Mouse (Mus musculus) Patski (cell line): ENCODE measurements around the gene Irx2. TPM values are rescaled to one million over a fixed set of nuclear protein-coding genes. Genes with fewer than 3 reads are reported as not detected.
A peak's percentile ranks its signal among the peaks of the same experiment; 100 is the strongest.

Source experiments
- ATAC-seq: fragments of 100-300 bp; one replicate; pipeline ENCODE4 v1.8.0; 2021
- CTCF ChIA-PET: fragments of 350-600 bp; sonication (Branson Sonifier 250); formaldehyde crosslinking; loops from one replicate; lab custom pipeline; 2022; ENCODE audit warnings: inconsistent platforms; lab: Charles Lee
- POLR2A ChIA-PET: fragments of 350-600 bp; sonication (Branson Sonifier 250); formaldehyde crosslinking; loops from one replicate; lab custom pipeline; 2022; ENCODE audit warnings: antibody characterized with exemption, inconsistent platforms; lab: Charles Lee
- DNase-seq: peaks from one replicate; pipeline ENCODE4 v3.0.0-alpha.2; 2011; ENCODE audit warnings: low read depth, low spot score
- H3K27me3 ChIP-seq: fragments of 371-371 bp; one replicate; pipeline ENCODE4 v1.5.1; 2021
- CTCF ChIP-seq: fragments of 100-300 bp; IDR thresholded peaks from one replicate; pipeline ENCODE4 v1.5.1; 2021
- in situ Hi-C: fragments of 300-500 bp; cut with MboI; formaldehyde crosslinking; loops from 3 replicates; pipeline ENCODE4 v1.11.1; 2018; ENCODE audit warnings: low pct_unique_long_range_greater_than_20kb, mixed read lengths
- polyA plus RNA-seq: library from polyadenylated mRNA; unstranded; gene quantifications from one replicate; pipeline ENCODE4 v1.2.3, GENCODE M21; 2021

Irx2 gene
- polyA plus RNA-seq, 1 experiment from 2014 or later = 57.8 TPM

DNA sequence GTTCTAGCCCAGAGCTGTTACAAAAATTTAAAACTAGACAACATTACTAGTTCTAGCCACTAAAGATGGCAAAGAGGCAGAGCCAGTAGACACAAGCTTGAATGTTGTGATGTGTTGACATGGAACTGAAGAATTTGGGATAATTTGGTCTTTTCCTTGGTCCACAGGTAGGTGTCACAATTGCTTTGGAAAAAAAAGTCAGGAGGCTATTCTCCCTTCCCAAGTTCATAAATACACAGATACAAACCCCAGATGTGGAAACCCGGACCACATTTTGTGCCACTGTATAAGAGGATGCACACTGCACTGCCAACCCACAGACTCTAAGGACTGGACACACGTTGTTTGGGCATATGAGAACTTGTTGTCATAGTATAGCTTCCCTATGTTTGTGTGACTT, 4.5 kb downstream of the Irx2 start:
- no peaks in the 10 kb centered on the region for H3K27me3 ChIP-seq
- DNase-seq = no peak
- in situ Hi-C loops = loop anchor here (10.0 to 25.0 kb wide), 3 partner anchors 402 to 1996 kb away; partner anchors contain the start of gene Ice1
- TF ChIP-seq CTCF = no peak
- ChIA-PET POLR2A (interaction anchor here (6.8 kb wide), 1 partner anchor 672 kb away, joined by 74 read pairs; the partner anchor contains the start of gene Irx1), CTCF (interaction anchor here (1.0 to 1.5 kb wide), 3 partner anchors 11 to 673 kb away, joined by 3 to 4 read pairs (median 3); no protein-coding TSS in a partner anchor)
- ATAC-seq = no peak

DNA sequence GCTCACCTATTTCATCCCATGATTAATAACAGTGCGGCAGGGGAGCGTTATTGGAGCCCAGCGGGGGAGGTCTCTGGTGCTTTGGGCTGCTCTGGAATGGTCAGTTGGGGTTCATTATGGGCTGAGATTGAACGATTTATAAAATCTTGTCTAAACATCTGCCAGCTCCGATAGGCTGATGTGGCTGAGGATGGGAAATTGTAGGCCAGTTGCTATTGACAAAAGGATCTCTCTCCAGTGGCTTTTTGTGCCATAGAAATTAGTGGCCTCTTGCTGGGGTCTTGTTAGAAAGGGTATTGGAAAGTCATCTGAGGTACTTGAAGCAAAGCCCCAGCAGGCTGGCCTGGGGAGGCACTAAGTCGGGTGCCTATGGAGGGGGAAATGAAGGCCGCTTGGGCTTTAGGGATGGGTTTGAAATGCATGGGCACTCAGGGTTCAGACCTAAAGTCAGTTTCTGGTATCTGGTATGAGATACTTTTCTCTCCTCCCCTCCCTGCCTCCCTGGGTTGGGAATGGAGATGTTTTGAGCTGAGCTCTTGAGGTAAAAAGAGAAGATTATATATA, 6.2 kb downstream of the Irx2 start:
- POLR2A ChIA-PET = no interaction called here
- H3K27me3 ChIP-seq = no peaks in the 10 kb centered on the region

DNA sequence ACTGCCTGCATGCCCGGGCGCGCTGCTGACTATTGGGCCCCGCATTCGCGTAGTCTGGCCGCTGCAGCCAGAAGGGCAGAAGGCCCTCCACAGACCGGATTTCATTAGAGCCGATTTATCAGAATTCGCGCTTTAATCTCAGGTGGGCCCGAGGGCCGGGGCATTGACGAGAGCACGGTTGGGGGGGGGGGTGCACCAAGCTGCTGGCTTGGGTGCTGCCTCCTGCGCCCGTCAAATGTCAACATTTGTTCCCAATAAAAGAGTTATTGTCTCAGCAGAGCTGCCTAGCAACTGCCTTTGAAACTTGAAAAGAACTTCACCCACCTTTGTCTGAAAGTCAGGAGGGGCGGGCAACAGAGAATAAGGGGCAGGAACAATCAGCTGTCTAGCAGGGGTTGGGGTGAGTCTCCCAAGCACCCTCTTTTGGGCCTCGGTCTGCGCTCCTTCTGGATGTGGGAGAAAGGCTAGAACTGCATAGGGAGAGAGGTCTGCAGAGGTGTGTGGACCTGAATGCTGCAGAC, 7.8 kb downstream of the Irx2 start:
- DNase-seq (no peak), ATAC-seq (no peak)
- POLR2A ChIA-PET = no interaction called here
- CTCF ChIA-PET = no interaction called here
- TF ChIP-seq CTCF = no peak
- H3K27me3 ChIP-seq = no peaks in the 10 kb centered on the region
- in situ Hi-C loops = loop anchor here (10.0 to 25.0 kb wide), 3 partner anchors 398 to 1999 kb away; partner anchors contain the start of gene Ice1

More for the DNA sequence above, 6.2 kb downstream of the Irx2 start:
- in situ Hi-C loops = loop anchor here (10.0 to 25.0 kb wide), 3 partner anchors 400 to 1998 kb away; partner anchors contain the start of gene Ice1
- CTCF ChIA-PET = no interaction called here
- ATAC-seq = no peak
- TF ChIP-seq CTCF = no peak
- DNase-seq = no peak

DNA sequence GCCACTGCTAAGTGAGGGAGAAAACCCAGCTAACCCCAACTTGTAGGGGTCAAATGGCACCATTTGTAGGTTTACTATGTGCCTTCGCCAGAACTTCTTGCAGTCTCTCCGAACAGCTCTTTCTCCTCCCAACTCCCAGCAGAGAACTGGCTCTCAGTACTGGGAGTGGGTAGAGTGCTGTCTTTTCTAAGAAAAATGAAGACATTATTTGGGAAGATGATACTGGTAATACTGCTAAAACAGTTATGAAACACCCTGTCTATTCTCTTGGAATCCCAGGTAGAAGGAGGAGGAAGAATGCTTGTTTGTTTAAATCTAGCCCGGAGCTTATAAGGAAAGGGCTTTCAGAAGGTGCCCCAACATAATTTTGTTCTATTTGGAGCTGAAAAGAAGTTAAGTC, 8.9 kb downstream of the Irx2 start:
- ATAC-seq (no peak), DNase-seq (no peak)
- H3K27me3 ChIP-seq = no peaks in the 10 kb centered on the region
- TF ChIP-seq CTCF = no peak
- in situ Hi-C loops = loop anchor here (10.0 to 25.0 kb wide), 3 partner anchors 397 to 2000 kb away; partner anchors contain the start of gene Ice1
- CTCF ChIA-PET = no interaction called here
- POLR2A ChIA-PET = interaction anchor here (1.6 kb wide), 1 partner anchor 8 kb away, joined by 10 read pairs; the partner anchor contains the start of gene Irx2

DNA sequence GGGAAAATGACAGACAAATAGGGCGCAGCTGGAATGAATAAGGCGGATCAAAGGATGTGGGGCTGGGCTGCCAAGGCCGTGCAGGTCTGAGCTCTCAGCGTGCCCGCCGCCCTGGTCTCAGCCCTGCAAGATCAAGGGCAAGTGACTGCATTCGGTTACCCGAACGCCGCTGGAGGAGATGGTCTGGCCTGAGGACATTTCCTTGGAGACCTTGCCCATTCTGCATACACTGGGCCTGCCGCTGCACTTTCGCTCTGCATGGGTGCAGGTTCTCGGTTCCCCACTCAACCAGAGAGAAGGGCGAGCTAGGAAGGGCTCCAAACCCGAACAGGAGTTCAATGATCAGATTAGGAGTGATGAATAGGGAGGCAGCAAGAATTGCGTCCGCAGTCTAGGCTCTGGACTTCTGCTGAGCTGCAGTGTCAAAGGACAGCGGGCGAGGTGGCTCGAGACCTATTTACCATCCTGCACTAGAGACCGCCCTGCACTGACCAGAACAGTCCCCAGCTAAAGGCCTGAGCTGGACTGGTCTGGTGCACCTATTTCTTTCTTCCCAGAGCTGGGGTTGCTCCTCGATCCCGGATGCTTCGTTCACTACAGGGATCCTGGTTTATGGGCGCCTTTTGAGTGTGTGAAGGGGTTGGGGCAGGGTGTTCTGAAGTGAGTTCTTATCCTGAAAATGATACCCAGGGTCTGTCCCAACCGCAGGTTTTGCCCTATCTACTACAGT, 9.9 kb downstream of the Irx2 start:
- in situ Hi-C loops = loop anchor here (10.0 to 25.0 kb wide), 3 partner anchors 396 to 2001 kb away; partner anchors contain the start of gene Ice1
- POLR2A ChIA-PET = interaction anchor here (0.6 to 2.9 kb wide), 4 partner anchors 9 to 75 kb away, joined by 3 to 22 read pairs (median 6); partner anchors contain the start of gene Irx2
- DNase-seq (no peak), ATAC-seq (no peak)
- CTCF ChIA-PET = interaction anchor here (1.3 kb wide), 1 partner anchor 13 kb away, joined by 3 read pairs; no protein-coding TSS in a partner anchor
- no peaks in the 10 kb centered on the region for H3K27me3 ChIP-seq
- no peak for TF ChIP-seq CTCF

DNA sequence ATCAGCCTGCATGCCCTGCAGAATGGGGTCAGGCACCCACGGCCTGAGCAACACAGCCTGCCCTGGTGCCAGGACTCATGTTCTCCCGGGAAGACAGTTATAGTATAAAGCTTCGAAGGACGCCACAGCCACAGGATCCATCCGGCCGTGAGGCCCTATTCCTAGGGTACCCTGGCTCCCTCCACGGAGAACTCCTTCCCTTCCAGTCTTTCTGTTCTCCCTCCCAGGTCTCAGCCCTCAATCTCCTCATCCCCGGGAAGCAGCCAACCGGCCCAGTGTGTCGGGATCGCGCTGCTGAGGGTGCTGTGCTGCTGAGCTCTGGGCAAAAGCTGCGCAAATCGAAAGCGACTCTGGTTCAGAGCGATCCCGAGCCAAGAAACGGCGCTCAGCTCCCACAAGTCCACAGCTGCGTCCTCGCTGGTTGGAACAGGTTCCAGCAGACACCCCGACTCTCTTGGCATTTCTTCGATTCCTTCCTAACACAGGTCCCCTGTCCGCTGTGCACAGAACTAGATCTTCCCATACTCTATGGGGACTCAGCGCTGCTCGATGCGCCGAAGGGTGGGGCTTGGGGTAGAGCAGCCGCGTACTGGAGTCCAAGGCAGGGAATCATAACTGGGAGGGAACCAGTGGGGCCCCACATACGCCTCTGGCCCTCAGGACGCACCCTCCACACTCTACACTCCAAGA, 11.0 kb downstream of the Irx2 start:
- DNase-seq (no peak), ATAC-seq (peak; percentile 70)
- no peak for TF ChIP-seq CTCF
- POLR2A ChIA-PET = interaction anchor here (2.9 kb wide), 1 partner anchor 10 kb away, joined by 22 read pairs; the partner anchor contains the start of gene Irx2
- CTCF ChIA-PET = interaction anchor here (0.9 to 1.9 kb wide), 4 partner anchors 12 to 842 kb away, joined by 3 to 8 read pairs (median 4); no protein-coding TSS in a partner anchor
- in situ Hi-C loops = loop anchor here (10.0 to 25.0 kb wide), 3 partner anchors 395 to 2002 kb away; partner anchors contain the start of gene Ice1
- no peaks in the 10 kb centered on the region for H3K27me3 ChIP-seq

DNA sequence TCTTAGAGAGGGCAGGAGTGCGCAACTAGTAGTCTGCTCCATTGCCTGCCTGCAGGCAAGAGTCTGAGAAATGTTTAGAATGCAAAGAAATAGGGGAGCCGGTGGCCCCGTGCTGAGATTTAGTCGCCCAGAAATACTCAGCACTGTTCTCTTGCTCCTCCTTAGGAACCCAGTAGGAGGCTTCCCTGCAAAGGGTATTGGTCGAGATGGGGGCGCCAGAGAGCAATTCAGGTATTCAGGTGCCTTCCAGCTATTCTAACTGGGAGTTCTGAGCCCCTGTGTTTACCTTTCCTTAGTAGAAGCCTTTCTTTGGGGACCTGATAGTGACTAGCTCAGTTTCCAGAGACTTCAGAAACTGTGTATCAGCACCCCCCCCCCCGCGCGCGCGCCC, 11.5 kb downstream of the Irx2 start:
- in situ Hi-C loops = loop anchor here (25.0 kb wide), 1 partner anchor 2003 kb away; the partner anchor contains the start of gene Ice1
- TF ChIP-seq CTCF = no peak
- POLR2A ChIA-PET = interaction anchor here (2.9 kb wide), 1 partner anchor 11 kb away, joined by 22 read pairs; the partner anchor contains the start of gene Irx2
- ATAC-seq (peak; percentile 49), DNase-seq (no peak)
- no peaks in the 10 kb centered on the region for H3K27me3 ChIP-seq
- CTCF ChIA-PET = interaction anchor here (0.9 to 1.9 kb wide), 2 partner anchors 14 to 19 kb away, joined by 5 to 8 read pairs; no protein-coding TSS in a partner anchor

DNA sequence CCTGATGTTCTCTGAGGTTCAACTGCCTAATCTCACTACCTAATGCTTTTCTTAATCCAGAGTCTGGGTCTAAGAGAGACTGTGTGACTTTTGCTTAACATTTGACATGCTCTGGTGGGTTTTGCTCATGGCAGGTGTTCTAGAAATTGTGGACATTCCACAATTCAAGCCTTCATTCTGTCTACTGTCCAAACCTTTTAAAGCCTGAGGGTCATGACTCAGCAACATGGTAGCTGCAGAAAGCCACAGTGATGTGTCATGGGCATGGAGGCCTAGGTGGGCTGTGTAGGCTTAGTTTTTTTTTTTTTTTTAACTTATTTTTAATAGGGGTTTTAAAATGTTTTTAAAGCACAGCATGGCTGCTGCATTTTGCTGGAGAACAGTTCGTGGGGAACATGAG, 27.8 kb downstream of the Irx2 start:
- H3K27me3 ChIP-seq = no peaks in the 10 kb centered on the region
- in situ Hi-C loops = no loop called here
- ChIA-PET POLR2A (interaction anchor here (0.9 kb wide), 1 partner anchor 18 kb away, joined by 3 read pairs; no protein-coding TSS in a partner anchor), CTCF (no interaction called here)
- DNase-seq (no peak), ATAC-seq (peak; percentile 90)
- no peak for TF ChIP-seq CTCF

DNA sequence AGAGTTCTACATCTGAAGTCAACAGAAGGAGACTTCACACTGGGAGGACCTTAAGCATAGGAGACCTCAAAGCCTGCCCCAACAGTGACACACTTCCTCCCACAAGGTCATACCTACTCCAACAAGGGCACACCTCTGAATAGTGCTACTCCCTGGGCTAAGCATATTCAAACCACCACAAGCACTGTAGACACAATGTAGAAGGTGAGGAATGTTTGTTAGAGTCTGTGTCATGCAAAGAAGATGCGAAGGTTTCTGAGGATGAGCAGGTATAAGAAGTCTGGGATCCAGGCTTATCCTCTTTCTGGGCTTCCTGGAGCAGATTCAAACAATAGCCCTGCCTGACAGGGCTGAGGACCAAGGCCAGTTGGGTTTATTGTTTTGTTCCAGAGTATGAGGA, 47.2 kb downstream of the Irx2 start:
- ATAC-seq (no peak), DNase-seq (no peak)
- CTCF ChIA-PET = no interaction called here
- POLR2A ChIA-PET = no interaction called here
- no peak for TF ChIP-seq CTCF
- H3K27me3 ChIP-seq = no peaks in the 10 kb centered on the region
- in situ Hi-C loops = no loop called here
